Comparison of ENCODE assay signal across 8 mouse cellular contexts in genomic region chr8:54486555-54487273, GRCm38 (mm10). TPM values are rescaled to one million over a fixed set of nuclear protein-coding genes. Genes with fewer than 3 reads are reported as not detected.
DNase-seq lines count a peak whose midpoint lies in the region; ATAC-seq and TF ChIP-seq lines count a peak whose summit lies in the region.

No protein-coding gene starts in this region.

- no peak overlapping the region for H3K27ac ChIP-seq in embryonic facial prominence, embryonic 14.5 days (replicated peaks; ENCODE audit: low read depth, low read length)
- H3K27ac ChIP-seq in intestine, postnatal 0 days (ENCODE audit: low read depth, low read length), result no peak overlapping the region
- no peak overlapping the region for H3K27ac ChIP-seq in midbrain, embryonic 15.5 days

- 46% methylated on average over 19 of the region's 19 CpGs for WGBS in embryonic facial prominence, embryonic 14.5 days
- 41% methylated on average over 19 of the region's 19 CpGs for WGBS in intestine, postnatal 0 days
- WGBS in midbrain, embryonic 15.5 days, result 32% methylated on average over 19 of the region's 19 CpGs

- H3K36me3 ChIP-seq in embryonic facial prominence, embryonic 14.5 days (ENCODE audit: control insufficient read depth, insufficient read depth, low read length), result no peaks in the 10 kb centered on the region
- H3K36me3 ChIP-seq in intestine, postnatal 0 days (ENCODE audit: control insufficient read depth, insufficient read depth), result no peaks in the 10 kb centered on the region
- no peaks in the 10 kb centered on the region for H3K36me3 ChIP-seq in midbrain, embryonic 15.5 days (replicated peaks)

- H3K4me3 ChIP-seq in embryonic facial prominence, embryonic 14.5 days (ENCODE audit: low read depth, low read length), result no peak overlapping the region; the same call in 1 of the 2 replicates
- no peak overlapping the region for H3K4me3 ChIP-seq in intestine, postnatal 0 days (ENCODE audit: low read depth, low read length)
- H3K4me3 ChIP-seq in midbrain, embryonic 15.5 days, result peak overlapping the region; percentile 17; the same call in 1 of the 2 replicates

- H3K4me2 ChIP-seq in embryonic facial prominence, embryonic 14.5 days (ENCODE audit: low read depth, low read length), result peak overlapping the region; percentile 31
- H3K4me2 ChIP-seq in intestine, postnatal 0 days (replicated peaks; ENCODE audit: low read depth), result peak overlapping the region; percentile 24; the same call in 1 of the 2 replicates
- peak overlapping the region; percentile 33; the same call in 1 of the 2 replicates for H3K4me2 ChIP-seq in midbrain, embryonic 15.5 days

- peaks cover 6% of the 10 kb centered on the region; the same call in 1 of the 2 replicates for H3K4me1 ChIP-seq in embryonic facial prominence, embryonic 14.5 days (ENCODE audit: control insufficient read depth, insufficient read depth, low read length)
- H3K4me1 ChIP-seq in intestine, postnatal 0 days (replicated peaks; ENCODE audit: control insufficient read depth, insufficient read depth, low read length), result no peaks in the 10 kb centered on the region
- no peaks in the 10 kb centered on the region for H3K4me1 ChIP-seq in midbrain, embryonic 15.5 days

- no peaks in the 10 kb centered on the region; the same call in 1 of the 2 replicates for H3K27me3 ChIP-seq in embryonic facial prominence, embryonic 14.5 days (replicated peaks; ENCODE audit: control insufficient read depth, insufficient read depth, low read length)
- no peaks in the 10 kb centered on the region for H3K27me3 ChIP-seq in intestine, postnatal 0 days (replicated peaks; ENCODE audit: control insufficient read depth, insufficient read depth, low read length)
- H3K27me3 ChIP-seq in midbrain, embryonic 15.5 days (replicated peaks), result no peaks in the 10 kb centered on the region

- no peak for ATAC-seq in embryonic facial prominence, embryonic 14.5 days (ENCODE audit: low read depth)
- no peak for ATAC-seq in intestine, postnatal 0 days
- no peak for ATAC-seq in midbrain, embryonic 15.5 days (replicated peaks)

- no peaks in the 10 kb centered on the region for H3K9me3 ChIP-seq in embryonic facial prominence, embryonic 14.5 days (ENCODE audit: control insufficient read depth, low read length)
- H3K9me3 ChIP-seq in intestine, postnatal 0 days (ENCODE audit: control insufficient read depth), result no peaks in the 10 kb centered on the region
- no peaks in the 10 kb centered on the region for H3K9me3 ChIP-seq in midbrain, embryonic 15.5 days

- 0 out of 2 replicates have a peak overlapping the region, but pooled peaks have one; percentile 5 for H3K9ac ChIP-seq in embryonic facial prominence, embryonic 14.5 days (ENCODE audit: low read depth, low read length)
- H3K9ac ChIP-seq in intestine, postnatal 0 days (ENCODE audit: low read depth, low read length), result no peak overlapping the region
- H3K9ac ChIP-seq in midbrain, embryonic 15.5 days, result no peak overlapping the region

- peak; percentile 32 to 33 for DNase-seq in heart, adult 18-20 months
- DNase-seq in heart, postnatal 4 days, result no peak
- no peak for DNase-seq in embryonic facial prominence, embryonic 14.5 days (ENCODE audit: low spot score)
- DNase-seq in frontal cortex, postnatal 36 days (ENCODE audit: low spot score in 2 of 2), result no peak
- DNase-seq in urinary bladder, postnatal 14 days (ENCODE audit: low spot score), result no peak
- no peak for DNase-seq in thymus, postnatal 0 days (ENCODE audit: low spot score)

- no peak for TF ChIP-seq CTCF in intestine, postnatal 0 days (IDR thresholded peaks at IDR 0.05; ENCODE audit: low read depth)

RNA-seq across cellular contexts. Expression of gene Asb5, which starts 42.7 kb away (rescaled TPM):
- total RNA-seq in heart, adult 18-20 months (2021), result 10 to 100 TPM; 19.6 to 22.1 TPM
- 1 to 10 TPM; 3.7 to 4.7 TPM for total RNA-seq in heart, postnatal 4 days (2021)
- polyA plus RNA-seq in embryonic facial prominence, embryonic 14.5 days (2014; fragmentation: Nextera tagmentation; extraction: Ambion mirVana), result 4.9 and 6.8 TPM in 2 replicates
- 2.8 and 3.2 TPM in 2 replicates for polyA plus RNA-seq in intestine, postnatal 0 days (2015; fragmentation: Nextera tagmentation; extraction: Ambion mirVana)
- 6.1 and 8.2 TPM in 2 replicates for polyA plus RNA-seq in midbrain, embryonic 15.5 days (2015; fragmentation: Nextera tagmentation; extraction: Ambion mirVana)
- polyA plus RNA-seq in thymus, postnatal 0 days (2015; fragmentation: Nextera tagmentation; extraction: Ambion mirVana), result 5.5 and 7.3 TPM in 2 replicates

RNA-seq across cellular contexts. Expression of gene Spcs3, which starts 43.1 kb away (rescaled TPM):
- 10 to 100 TPM; 44.8 to 50.3 TPM for total RNA-seq in heart, adult 18-20 months (2021)
- 10 to 100 TPM; 38.0 to 39.8 TPM for total RNA-seq in heart, postnatal 4 days (2021)
- 84.5 and 88.0 TPM in 2 replicates for polyA plus RNA-seq in embryonic facial prominence, embryonic 14.5 days (2014; fragmentation: Nextera tagmentation; extraction: Ambion mirVana)
- polyA plus RNA-seq in intestine, postnatal 0 days (2015; fragmentation: Nextera tagmentation; extraction: Ambion mirVana), result 33.6 and 35.3 TPM in 2 replicates
- 46.5 and 47.5 TPM in 2 replicates for polyA plus RNA-seq in midbrain, embryonic 15.5 days (2015; fragmentation: Nextera tagmentation; extraction: Ambion mirVana)
- polyA plus RNA-seq in thymus, postnatal 0 days (2015; fragmentation: Nextera tagmentation; extraction: Ambion mirVana), result 74.9 and 82.5 TPM in 2 replicates

Comparison
In these comparisons a context has a peak if more than half of its experiments do, and no peak if none do; other contexts are left out.
1. DNase-seq: peak in heart, adult 18-20 months (2 of 2); none in heart, postnatal 4 days (single experiment), embryonic facial prominence, embryonic 14.5 days (single experiment), frontal cortex, postnatal 36 days (0 of 2), urinary bladder, postnatal 14 days (single experiment) and thymus, postnatal 0 days (single experiment).
2. Peak in every context shown above with its lines, with median percentiles within 50 percentile points of each other: H3K4me2 ChIP-seq.